Mouse (Mus musculus) midbrain, embryonic 12.5 days (tissue): ENCODE results near the gene Slc28a1. TPM values are rescaled to one million over a fixed set of nuclear protein-coding genes. Genes with fewer than 3 reads are reported as not detected.

Experiments used
- ATAC-seq: fragments of 200-750 bp; cut with Nextera tagmentation; 2 replicates; pipeline ENCODE4 v1.8.0; 2017; ENCODE audit warnings: low read depth, moderate TSS enrichment, moderate library complexity; ENCODE audit not compliant: low FRiP score
- H3K27ac ChIP-seq: fragments of 300-500 bp; sonication (generic); replicated peaks from 2 replicates; pipeline ENCODE4 v1.5.1; 2016; ENCODE audit warnings: mild to moderate bottlenecking
- H3K27me3 ChIP-seq: fragments of 300-500 bp; sonication (generic); 2 replicates; pipeline ENCODE4 v1.6.1; 2016; ENCODE audit warnings: mild to moderate bottlenecking
- H3K36me3 ChIP-seq: fragments of 300-500 bp; sonication (generic); 2 replicates; pipeline ENCODE4 v1.6.1; 2016
- H3K4me1 ChIP-seq: fragments of 300-500 bp; sonication (generic); 2 replicates; pipeline ENCODE4 v1.6.1; 2016
- H3K4me2 ChIP-seq: fragments of 300-500 bp; sonication (generic); replicated peaks from 2 replicates; pipeline ENCODE4 v1.6.1; 2016; ENCODE audit warnings: mild to moderate bottlenecking, moderate library complexity
- H3K4me3 ChIP-seq: fragments of 300-500 bp; sonication (generic); 2 replicates; pipeline ENCODE4 v1.5.1; 2016; ENCODE audit warnings: mild to moderate bottlenecking
- H3K9ac ChIP-seq: fragments of 300-500 bp; sonication (generic); replicated peaks from 2 replicates; pipeline ENCODE4 v1.6.1; 2016; ENCODE audit warnings: mild to moderate bottlenecking, moderate library complexity
- H3K9me3 ChIP-seq: fragments of 300-500 bp; sonication (generic); 2 replicates; pipeline ENCODE4 v1.6.1; 2016; ENCODE audit warnings: mild to moderate bottlenecking
- WGBS: fragments of 180-500 bp; shearing (Covaris S2); methylation state at CpG from one replicate; pipeline ENCODE4 v1.1.7; 2016; 5-methylcytosine and 5-hydroxymethylcytosine counted together
- polyA plus RNA-seq: library from polyadenylated mRNA; unstranded; fragments of >200 nt; fragmentation: Nextera tagmentation; extraction: Ambion mirVana; gene quantifications from 2 replicates; pipeline ENCODE4 v1.2.1, GENCODE M21; 2016

Slc28a1 gene
- polyA plus RNA-seq = not detected in 2 replicates

DNA sequence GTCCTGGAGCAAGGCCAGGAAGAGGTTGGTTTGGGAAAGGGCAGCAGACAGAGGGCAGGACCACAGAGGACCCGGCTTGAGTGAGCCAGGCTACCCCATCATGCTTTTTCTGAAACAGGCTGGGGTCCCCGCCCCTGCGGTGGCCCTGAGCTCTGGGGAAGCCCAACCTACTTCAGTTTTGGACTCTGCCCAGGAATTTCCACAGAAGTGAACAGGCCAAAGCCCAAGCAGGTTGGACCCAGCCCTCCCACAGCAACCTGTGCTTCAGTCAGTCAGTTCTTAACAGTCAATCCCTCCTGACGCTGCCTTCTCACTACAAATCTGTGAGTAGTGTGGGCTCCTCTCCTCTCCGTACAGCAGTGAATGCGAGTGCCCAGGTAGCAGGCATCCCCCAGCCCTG is at the start of gene Slc28a1:
Gene Slc28a1, plus strand, starts transcription at position 245 of the 400 bp plus-strand sequence.
- Histone ChIP-seq H3K27me3 (peaks cover 10% of the 10 kb centered on the region; the same call in 1 of the 2 replicates), H3K4me3 (no peak within 1 kb of the TSS), H3K4me1 (no peaks in the 10 kb centered on the region), H3K9ac (no peak within 1 kb of the TSS), H3K36me3 (no peaks in the 10 kb centered on the region), H3K27ac (no peak within 1 kb of the TSS), H3K4me2 (no peak within 1 kb of the TSS), H3K9me3 (no peaks in the 10 kb centered on the region)
- WGBS = 82% methylated on average over 6 of the region's 6 CpGs
- no peak for ATAC-seq

DNA sequence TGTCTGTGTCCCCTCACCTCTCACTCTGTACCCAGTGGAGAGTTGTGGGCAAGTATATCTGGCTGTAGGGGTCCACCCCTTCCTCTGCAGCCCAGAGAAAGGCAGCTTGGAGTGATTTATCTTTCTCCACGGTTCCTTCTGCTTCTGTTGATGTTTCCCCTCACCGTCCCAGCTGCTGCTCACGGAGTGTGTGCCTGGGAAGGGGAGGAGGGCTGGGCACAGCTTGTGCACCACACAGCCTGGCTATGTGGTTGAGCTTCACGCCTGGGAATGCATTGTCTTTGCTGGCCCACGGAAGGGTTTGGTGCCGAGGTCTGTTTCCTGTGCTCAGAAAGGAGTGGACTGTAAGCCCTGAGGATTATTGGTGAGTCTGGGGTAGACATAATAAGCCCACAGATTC is 47.9 kb upstream of the Slc28a1 start:
- Histone ChIP-seq H3K27me3 (no peaks in the 10 kb centered on the region), H3K9ac (no peak overlapping the region), H3K4me1 (no peaks in the 10 kb centered on the region), H3K4me3 (no peak overlapping the region), H3K9me3 (no peaks in the 10 kb centered on the region), H3K27ac (no peak overlapping the region), H3K4me2 (no peak overlapping the region), H3K36me3 (no peaks in the 10 kb centered on the region)
- ATAC-seq = no peak
- 56% methylated on average over 6 of the region's 6 CpGs for WGBS

DNA sequence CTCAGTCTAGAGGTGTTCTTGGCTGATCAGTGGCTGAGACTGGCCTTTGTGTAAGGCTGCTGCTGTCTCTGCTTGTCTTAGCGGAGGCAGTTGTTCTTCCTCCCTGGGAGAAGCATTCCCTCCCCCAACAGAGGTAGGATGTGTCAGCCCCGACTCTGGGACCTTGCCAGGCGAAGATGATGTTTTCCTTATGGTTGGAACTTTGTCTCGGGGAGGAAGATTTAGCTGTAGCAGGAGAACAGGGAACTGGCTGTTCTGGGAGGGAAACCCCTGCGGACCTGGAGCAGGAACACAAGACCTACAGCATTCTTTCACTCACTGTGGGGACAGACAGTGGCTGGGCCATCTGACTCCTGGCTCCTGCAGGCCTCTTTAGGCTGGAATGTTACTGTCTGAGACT is 42.1 kb upstream of the Slc28a1 start:
- 57% methylated on average over 5 of the region's 5 CpGs for WGBS
- no peaks in the 10 kb centered on the region for H3K9me3 ChIP-seq
- H3K27me3 ChIP-seq = no peaks in the 10 kb centered on the region
- H3K36me3 ChIP-seq = no peaks in the 10 kb centered on the region
- no peak overlapping the region for H3K4me2 ChIP-seq
- no peak overlapping the region for H3K9ac ChIP-seq
- no peak for ATAC-seq
- H3K4me3 ChIP-seq = no peak overlapping the region
- no peak overlapping the region for H3K27ac ChIP-seq
- H3K4me1 ChIP-seq = no peaks in the 10 kb centered on the region

DNA sequence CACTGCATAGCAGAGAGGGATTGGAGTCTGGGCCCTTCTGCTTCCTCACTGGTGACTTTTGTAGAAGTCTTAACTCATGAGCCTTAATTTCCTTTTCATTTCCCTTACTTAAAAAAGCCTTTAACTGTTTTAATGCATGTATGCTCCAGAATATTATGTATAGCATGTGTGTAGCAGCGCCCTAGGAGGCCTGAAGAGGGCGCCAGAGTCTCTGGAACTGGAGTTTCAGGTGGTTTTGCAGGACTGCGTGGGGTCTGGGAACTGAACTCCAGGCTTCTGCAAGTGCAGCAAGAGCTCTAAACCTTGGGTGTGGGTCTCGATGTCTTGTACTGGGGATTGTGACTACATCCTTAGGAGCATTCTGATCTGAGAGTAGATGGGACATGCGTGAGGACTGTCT is 41.3 kb upstream of the Slc28a1 start:
- H3K9ac ChIP-seq = no peak overlapping the region
- no peaks in the 10 kb centered on the region for H3K36me3 ChIP-seq
- whole genome bisulfite sequencing = 78% methylated on average over 5 of the region's 5 CpGs
- no peaks in the 10 kb centered on the region for H3K27me3 ChIP-seq
- H3K4me2 ChIP-seq = no peak overlapping the region
- no peaks in the 10 kb centered on the region for H3K4me1 ChIP-seq
- ATAC-seq = no peak
- no peak overlapping the region for H3K4me3 ChIP-seq
- no peak overlapping the region for H3K27ac ChIP-seq
- H3K9me3 ChIP-seq = no peaks in the 10 kb centered on the region

- Histone ChIP-seq H3K27me3 (no peaks in the 10 kb centered on the region), H3K4me2 (no peak overlapping the region), H3K36me3 (no peaks in the 10 kb centered on the region), H3K4me3 (no peak overlapping the region), H3K9me3 (no peaks in the 10 kb centered on the region), H3K9ac (no peak overlapping the region), H3K27ac (no peak overlapping the region), H3K4me1 (no peaks in the 10 kb centered on the region)
- WGBS = 76% methylated on average over 9 of the region's 9 CpGs
- ATAC-seq = no peak
These were observed 40.1 kb upstream of the Slc28a1 start for GRCm38 (mm10) chr7:81074546-81074945.

GRCm38 (mm10) chr7:81075299-81075698 is 39.3 kb upstream of the Slc28a1 start:
- 72% methylated on average over 7 of the region's 7 CpGs for WGBS
- no peak overlapping the region for H3K9ac ChIP-seq
- H3K27ac ChIP-seq = no peak overlapping the region
- no peak overlapping the region for H3K4me2 ChIP-seq
- no peak overlapping the region for H3K4me3 ChIP-seq
- ATAC-seq = no peak
- H3K4me1 ChIP-seq = no peaks in the 10 kb centered on the region
- H3K36me3 ChIP-seq = no peaks in the 10 kb centered on the region
- no peaks in the 10 kb centered on the region for H3K27me3 ChIP-seq
- H3K9me3 ChIP-seq = no peaks in the 10 kb centered on the region

- 85% methylated on average over 5 of the region's 5 CpGs for WGBS
- no peak overlapping the region for H3K4me2 ChIP-seq
- H3K4me1 ChIP-seq = no peaks in the 10 kb centered on the region
- H3K9ac ChIP-seq = no peak overlapping the region
- no peaks in the 10 kb centered on the region for H3K27me3 ChIP-seq
- H3K4me3 ChIP-seq = no peak overlapping the region
- no peaks in the 10 kb centered on the region for H3K9me3 ChIP-seq
- ATAC-seq = no peak
- no peak overlapping the region for H3K27ac ChIP-seq
- no peaks in the 10 kb centered on the region for H3K36me3 ChIP-seq
These were observed 38.9 kb upstream of the Slc28a1 start for GRCm38 (mm10) chr7:81075732-81076131.

GRCm38 (mm10) chr7:81077009-81077408 is 37.6 kb upstream of the Slc28a1 start:
- H3K9ac ChIP-seq = no peak overlapping the region
- H3K36me3 ChIP-seq = no peaks in the 10 kb centered on the region
- no peaks in the 10 kb centered on the region for H3K4me1 ChIP-seq
- no peak overlapping the region for H3K4me2 ChIP-seq
- no peak overlapping the region for H3K4me3 ChIP-seq
- ATAC-seq = no peak
- no peak overlapping the region for H3K27ac ChIP-seq
- no peaks in the 10 kb centered on the region for H3K9me3 ChIP-seq
- WGBS = 76% methylated on average over 6 of the region's 6 CpGs
- H3K27me3 ChIP-seq = no peaks in the 10 kb centered on the region

GRCm38 (mm10) chr7:81078740-81079139 is 35.9 kb upstream of the Slc28a1 start:
- 90% methylated on average over 6 of the region's 6 CpGs for WGBS
- H3K27me3 ChIP-seq = no peaks in the 10 kb centered on the region

DNA sequence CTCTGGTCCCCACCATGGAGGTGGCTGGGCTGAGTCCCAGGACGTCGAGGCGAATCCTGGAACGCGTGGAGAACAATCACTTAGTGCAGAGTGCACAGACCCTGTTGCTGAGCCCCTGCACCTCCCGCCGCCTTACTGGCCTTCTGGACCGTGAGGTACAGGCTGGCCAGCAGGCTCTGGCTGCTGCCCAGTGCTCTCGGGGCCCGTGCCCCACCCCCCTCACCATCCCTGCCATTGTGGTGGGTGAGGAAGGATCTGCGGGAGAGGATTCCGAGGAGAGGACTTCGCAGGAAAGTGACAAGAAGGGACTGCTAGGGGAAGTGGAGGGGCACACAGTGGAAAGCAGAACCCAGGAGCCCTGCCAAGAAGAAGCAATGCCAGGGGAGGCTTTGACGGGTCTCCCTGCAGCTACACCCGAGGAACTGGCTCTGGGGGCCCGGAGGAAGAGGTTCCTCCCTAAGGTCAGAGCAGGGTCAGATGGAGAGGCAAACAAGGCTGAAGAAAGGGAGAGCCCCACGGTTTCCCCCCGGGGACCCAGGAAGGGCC is 21.1 kb upstream of the Slc28a1 start:
- Histone ChIP-seq H3K9me3 (0 out of 2 replicates have a peak, but pooled peaks cover 2% of the 10 kb centered on the region), H3K27ac (no peak overlapping the region), H3K4me3 (no peak overlapping the region), H3K4me1 (peaks cover 3% of the 10 kb centered on the region; the same call in 1 of the 2 replicates), H3K4me2 (no peak overlapping the region), H3K27me3 (0 out of 2 replicates have a peak, but pooled peaks cover 5% of the 10 kb centered on the region), H3K36me3 (no peaks in the 10 kb centered on the region), H3K9ac (no peak overlapping the region)
- ATAC-seq = no peak
- 58% methylated on average over 18 of the region's 18 CpGs for WGBS

More at GRCm38 (mm10) chr7:81078740-81079139, 35.9 kb upstream of the Slc28a1 start:
- H3K9me3 ChIP-seq = no peaks in the 10 kb centered on the region
- H3K4me1 ChIP-seq = no peaks in the 10 kb centered on the region
- H3K36me3 ChIP-seq = no peaks in the 10 kb centered on the region
- no peak overlapping the region for H3K4me2 ChIP-seq
- H3K27ac ChIP-seq = no peak overlapping the region
- no peak overlapping the region for H3K9ac ChIP-seq
- ATAC-seq = no peak
- no peak overlapping the region for H3K4me3 ChIP-seq

- H3K36me3 ChIP-seq = no peaks in the 10 kb centered on the region
- no peak overlapping the region for H3K27ac ChIP-seq
- no peak overlapping the region for H3K4me3 ChIP-seq
- H3K4me1 ChIP-seq = peaks cover 3% of the 10 kb centered on the region; the same call in 1 of the 2 replicates
- 65% methylated on average over 6 of the region's 6 CpGs for WGBS
- H3K9ac ChIP-seq = no peak overlapping the region
- H3K27me3 ChIP-seq = 0 out of 2 replicates have a peak, but pooled peaks cover 5% of the 10 kb centered on the region
- no peak overlapping the region for H3K4me2 ChIP-seq
- no peak for ATAC-seq
- H3K9me3 ChIP-seq = 0 out of 2 replicates have a peak, but pooled peaks cover 2% of the 10 kb centered on the region
These were observed 20.4 kb upstream of the Slc28a1 start for GRCm38 (mm10) chr7:81094104-81094757.

- WGBS = 87% methylated on average over 5 of the region's 5 CpGs
- no peak overlapping the region for H3K4me3 ChIP-seq
These were observed 14.3 kb upstream of the Slc28a1 start for GRCm38 (mm10) chr7:81100341-81100740.

More at GRCm38 (mm10) chr7:81100341-81100740, 14.3 kb upstream of the Slc28a1 start:
- H3K9me3 ChIP-seq = no peaks in the 10 kb centered on the region
- no peaks in the 10 kb centered on the region for H3K27me3 ChIP-seq
- no peak overlapping the region for H3K27ac ChIP-seq
- ATAC-seq = no peak
- no peaks in the 10 kb centered on the region for H3K4me1 ChIP-seq
- H3K4me2 ChIP-seq = no peak overlapping the region
- no peaks in the 10 kb centered on the region for H3K36me3 ChIP-seq
- no peak overlapping the region for H3K9ac ChIP-seq
